Mouse (Mus musculus): ENCODE data around the gene Sfrp4. TPM values are rescaled to one million over a fixed set of nuclear protein-coding genes. Genes with fewer than 3 reads are reported as not detected.

Gene Sfrp4
- polyA plus RNA-seq, 1 experiment from 2014 or later: 0.96 TPM

- DNase-seq (ENCODE audit: low spot score) (no peak), ATAC-seq (replicated peaks; ENCODE audit: low FRiP score, low read depth) (no peak)
- Histone ChIP-seq H3K4me2 (ENCODE audit: low read length) (no peak overlapping the region), H3K27ac (no peak overlapping the region), H3K9me3 (replicated peaks; ENCODE audit: low read length) (no peaks in the 10 kb centered on the region), H3K27me3 (ENCODE audit: insufficient read depth, low read length) (no peaks in the 10 kb centered on the region), H3K4me1 (replicated peaks; ENCODE audit: insufficient read depth, low read length) (no peaks in the 10 kb centered on the region), H3K9ac (ENCODE audit: low read depth, low read length) (no peak overlapping the region), H3K4me3 (replicated peaks; ENCODE audit: low read depth, low read length) (no peak overlapping the region), H3K36me3 (ENCODE audit: insufficient read depth, low read length) (no peaks in the 10 kb centered on the region)
- WGBS: 87% methylated on average over 2 of the region's 2 CpGs
- TF ChIP-seq CTCF (IDR thresholded peaks at IDR 0.05; ENCODE audit: low read depth): no peak
These were observed 26.9 kb downstream of the Sfrp4 start for GRCm38 (mm10) chr13:19649824-19650223.

DNA sequence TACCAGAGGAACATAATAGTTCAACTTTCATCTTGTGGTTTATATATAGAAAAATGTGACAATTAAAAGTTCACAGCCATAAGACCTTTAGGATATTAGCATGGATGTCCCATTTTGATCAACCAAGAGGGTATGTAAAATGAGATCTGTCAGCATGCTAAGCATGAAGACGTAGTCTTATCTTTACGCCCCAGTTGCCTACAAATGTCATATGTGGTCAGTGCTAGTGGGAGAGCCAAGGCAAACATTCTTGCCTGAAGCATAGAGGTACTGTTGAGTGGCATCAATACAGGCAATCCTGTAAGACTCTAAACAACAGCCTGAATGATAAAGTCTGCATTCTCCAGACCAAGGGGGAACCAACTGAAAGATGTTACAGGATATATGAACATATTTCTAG lies 29.5 kb downstream of the Sfrp4 start:
- Histone ChIP-seq H3K4me3 (replicated peaks; ENCODE audit: low read depth, low read length) (no peak overlapping the region), H3K9me3 (replicated peaks; ENCODE audit: low read length) (no peaks in the 10 kb centered on the region), H3K27ac (no peak overlapping the region), H3K9ac (ENCODE audit: low read depth, low read length) (no peak overlapping the region), H3K27me3 (ENCODE audit: insufficient read depth, low read length) (no peaks in the 10 kb centered on the region), H3K36me3 (ENCODE audit: insufficient read depth, low read length) (no peaks in the 10 kb centered on the region), H3K4me1 (replicated peaks; ENCODE audit: insufficient read depth, low read length) (no peaks in the 10 kb centered on the region), H3K4me2 (ENCODE audit: low read length) (no peak overlapping the region)
- ATAC-seq (replicated peaks; ENCODE audit: low FRiP score, low read depth) (no peak), DNase-seq (ENCODE audit: low spot score) (no peak)
- no peak for TF ChIP-seq CTCF (IDR thresholded peaks at IDR 0.05; ENCODE audit: low read depth)
- WGBS: 82% methylated on average over 2 of the region's 2 CpGs

GRCm38 (mm10) chr13:19668355-19669140 lies 45.6 kb downstream of the Sfrp4 start:
- WGBS: 77% methylated on average over 4 of the region's 4 CpGs
- Histone ChIP-seq H3K27me3 (ENCODE audit: insufficient read depth, low read length) (no peaks in the 10 kb centered on the region), H3K4me2 (ENCODE audit: low read length) (no peak overlapping the region)

DNA sequence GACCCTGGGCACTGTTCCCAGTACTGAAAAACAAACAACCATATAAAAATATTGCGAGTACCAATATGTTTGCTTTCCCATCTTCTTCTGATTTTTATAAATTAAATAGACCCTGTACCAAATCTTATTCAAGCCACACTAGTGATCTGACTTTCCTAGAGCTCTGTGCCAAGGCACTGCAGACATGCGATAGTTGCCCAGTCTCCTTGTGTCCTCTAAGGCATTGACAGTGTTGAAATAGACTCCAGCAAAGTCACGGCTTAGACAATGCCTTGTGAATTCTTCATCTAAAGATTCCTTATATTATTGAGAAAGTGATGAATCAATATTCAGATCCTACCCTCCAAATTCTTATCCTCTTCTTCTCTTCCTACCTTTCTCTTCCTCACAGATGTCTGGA lies 51.1 kb downstream of the Sfrp4 start:
- Histone ChIP-seq H3K9me3 (replicated peaks; ENCODE audit: low read length) (no peaks in the 10 kb centered on the region), H3K27me3 (ENCODE audit: insufficient read depth, low read length) (no peaks in the 10 kb centered on the region), H3K27ac (no peak overlapping the region), H3K36me3 (ENCODE audit: insufficient read depth, low read length) (no peaks in the 10 kb centered on the region), H3K4me2 (ENCODE audit: low read length) (no peak overlapping the region), H3K9ac (ENCODE audit: low read depth, low read length) (no peak overlapping the region), H3K4me3 (replicated peaks; ENCODE audit: low read depth, low read length) (no peak overlapping the region), H3K4me1 (replicated peaks; ENCODE audit: insufficient read depth, low read length) (no peaks in the 10 kb centered on the region)
- no peak for DNase-seq (ENCODE audit: low spot score)
- ATAC-seq (replicated peaks; ENCODE audit: low FRiP score, low read depth): no peak
- TF ChIP-seq CTCF (IDR thresholded peaks at IDR 0.05; ENCODE audit: low read depth): no peak
- WGBS: 79% methylated on average over 3 of the region's 3 CpGs

More at GRCm38 (mm10) chr13:19668355-19669140, 45.6 kb downstream of the Sfrp4 start:
- no peak for ATAC-seq (replicated peaks; ENCODE audit: low FRiP score, low read depth)
- Histone ChIP-seq H3K36me3 (ENCODE audit: insufficient read depth, low read length) (no peaks in the 10 kb centered on the region), H3K9ac (ENCODE audit: low read depth, low read length) (no peak overlapping the region), H3K4me3 (replicated peaks; ENCODE audit: low read depth, low read length) (no peak overlapping the region), H3K27ac (no peak overlapping the region), H3K9me3 (replicated peaks; ENCODE audit: low read length) (no peaks in the 10 kb centered on the region), H3K4me1 (replicated peaks; ENCODE audit: insufficient read depth, low read length) (no peaks in the 10 kb centered on the region)
- TF ChIP-seq CTCF (IDR thresholded peaks at IDR 0.05; ENCODE audit: low read depth): no peak
- DNase-seq (ENCODE audit: low spot score): no peak

DNA sequence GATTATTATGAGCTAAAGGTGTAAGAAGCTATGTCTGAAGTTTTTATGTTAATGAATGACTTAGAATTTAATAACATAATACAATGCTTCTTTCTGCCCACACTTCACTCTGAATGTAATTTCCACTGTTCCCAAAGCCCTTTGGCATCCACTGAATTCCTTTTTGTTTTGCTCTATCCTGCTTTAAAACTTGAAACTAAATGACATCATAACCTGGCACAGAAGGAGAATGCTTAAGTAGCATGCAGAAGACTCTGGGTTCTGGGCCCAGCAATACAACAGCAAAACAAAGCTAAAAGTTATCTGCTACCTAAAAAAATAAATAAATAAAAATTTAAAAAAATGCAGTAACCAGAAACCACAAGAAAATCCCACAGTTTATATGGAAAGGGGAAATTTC lies 51.7 kb downstream of the Sfrp4 start:
- TF ChIP-seq CTCF (IDR thresholded peaks at IDR 0.05; ENCODE audit: low read depth): no peak
- no peaks in the 10 kb centered on the region for H3K27me3 ChIP-seq (ENCODE audit: insufficient read depth, low read length)
- ATAC-seq (replicated peaks; ENCODE audit: low FRiP score, low read depth): no peak
- no peak for DNase-seq (ENCODE audit: low spot score)
- H3K4me2 ChIP-seq (ENCODE audit: low read length): no peak overlapping the region
- H3K27ac ChIP-seq: no peak overlapping the region
- H3K4me3 ChIP-seq (replicated peaks; ENCODE audit: low read depth, low read length): no peak overlapping the region
- no peaks in the 10 kb centered on the region for H3K36me3 ChIP-seq (ENCODE audit: insufficient read depth, low read length)
- H3K4me1 ChIP-seq (replicated peaks; ENCODE audit: insufficient read depth, low read length): no peaks in the 10 kb centered on the region
- H3K9me3 ChIP-seq (replicated peaks; ENCODE audit: low read length): no peaks in the 10 kb centered on the region
- no peak overlapping the region for H3K9ac ChIP-seq (ENCODE audit: low read depth, low read length)

Other genes starting within 250 kb of the Sfrp4 start
- 87.8 and 91.9 TPM in 2 replicates for gene Stard3nl, start 227.3 kb upstream of the Sfrp4 start, polyA plus RNA-seq (2015; fragmentation: Nextera tagmentation; extraction: Ambion mirVana)
- 30.1 and 32.3 TPM in 2 replicates for gene Epdr1, start 3.2 kb upstream of the Sfrp4 start, polyA plus RNA-seq (2015; fragmentation: Nextera tagmentation; extraction: Ambion mirVana)
- not detected in 2 replicates for gene Nme8, start 74.7 kb downstream of the Sfrp4 start, polyA plus RNA-seq (2015; fragmentation: Nextera tagmentation; extraction: Ambion mirVana)
- 0.13 and 0.32 TPM in 2 replicates for gene Gpr141, start 201.2 kb downstream of the Sfrp4 start, polyA plus RNA-seq (2015; fragmentation: Nextera tagmentation; extraction: Ambion mirVana)